Mouse (Mus musculus) layer of hippocampus, adult 11-12 months (tissue): ENCODE results near the gene Incenp.
"Not testable (repeated sequence)": the region's sequence is repeated elsewhere in the genome, so short reads cannot be mapped to it uniquely, and the experiment has no call there.

Source experiments
- DNase-seq: peaks from one replicate; pipeline ENCODE4 v3.0.0; 2022; ENCODE audit warnings: low spot score

Gene Incenp

GRCm38 (mm10) chr19:9918176-9918861 is 19.0 kb upstream of the Incenp start:
- DNase-seq, result no peak

- DNase-seq, result no peak
These were observed 18.4 kb upstream of the Incenp start for GRCm38 (mm10) chr19:9917727-9918126.

DNA sequence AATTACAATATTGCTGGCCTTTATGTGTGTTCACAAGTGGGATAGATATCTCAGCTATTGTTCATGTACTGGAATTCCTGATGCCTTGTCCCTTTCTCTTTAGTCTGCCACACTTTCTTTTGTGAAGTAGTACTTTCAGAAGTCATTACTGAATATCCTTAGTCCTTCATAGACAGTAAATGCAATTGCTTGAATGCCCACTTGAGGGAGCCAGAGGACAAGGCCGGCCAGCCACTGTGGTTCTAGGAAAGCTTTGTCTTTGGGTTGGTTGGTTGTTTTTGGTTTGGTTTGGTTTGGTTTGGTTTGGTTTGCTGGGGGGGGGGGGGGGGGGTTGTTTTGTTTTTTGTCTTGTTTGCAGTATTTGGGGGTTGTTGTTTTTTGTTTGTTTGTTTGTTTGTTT is 16.6 kb upstream of the Incenp start:
- peak; percentile 87 for DNase-seq

GRCm38 (mm10) chr19:9914346-9914745 is 15.0 kb upstream of the Incenp start:
- no peak for DNase-seq

- DNase-seq, result no peak
These were observed 14.4 kb upstream of the Incenp start for GRCm38 (mm10) chr19:9913784-9914183.

- peak; percentile 56 for DNase-seq
These were observed 12.0 kb upstream of the Incenp start for GRCm38 (mm10) chr19:9911314-9911754.

DNA sequence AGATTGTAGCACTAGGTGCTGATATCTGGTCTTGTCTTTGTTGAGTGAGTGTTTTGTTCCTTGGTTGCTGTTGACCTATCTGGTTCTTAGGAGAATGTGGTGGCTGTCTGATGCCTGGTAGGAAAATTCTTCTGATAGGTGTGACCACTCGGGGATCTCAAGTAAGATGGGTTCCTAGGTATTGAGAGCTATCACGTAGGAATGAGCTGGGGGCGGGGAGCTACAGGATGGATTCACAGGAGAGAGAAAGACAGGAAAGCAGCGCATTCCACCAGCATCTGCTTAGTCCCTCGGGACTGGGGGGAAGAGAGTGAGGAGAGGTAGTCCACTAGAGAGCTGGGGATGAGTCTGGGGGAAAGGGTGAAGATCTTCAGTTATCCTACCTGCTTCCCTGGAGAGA is 10.0 kb upstream of the Incenp start:
- no peak for DNase-seq

DNA sequence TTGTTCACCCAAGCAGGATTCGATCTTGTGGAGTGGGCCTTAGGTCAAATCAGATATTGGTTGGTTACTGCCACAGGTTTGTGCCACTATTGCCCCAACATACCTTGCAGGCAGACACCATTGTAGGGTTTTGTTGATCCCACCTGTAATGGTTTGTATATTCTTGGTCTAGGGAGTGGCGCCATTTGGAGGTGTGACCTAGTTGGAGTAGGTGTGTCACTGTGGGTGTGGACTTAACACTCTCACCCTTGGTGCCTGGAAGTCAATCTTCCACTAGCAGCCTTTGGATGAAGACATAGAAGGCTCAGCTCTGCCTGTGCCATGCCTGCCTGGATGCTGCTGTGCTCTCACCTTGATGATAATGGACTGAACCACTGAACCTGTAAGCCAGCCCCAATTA is 1.3 kb upstream of the Incenp start:
- not testable (repeated sequence) for DNase-seq

DNA sequence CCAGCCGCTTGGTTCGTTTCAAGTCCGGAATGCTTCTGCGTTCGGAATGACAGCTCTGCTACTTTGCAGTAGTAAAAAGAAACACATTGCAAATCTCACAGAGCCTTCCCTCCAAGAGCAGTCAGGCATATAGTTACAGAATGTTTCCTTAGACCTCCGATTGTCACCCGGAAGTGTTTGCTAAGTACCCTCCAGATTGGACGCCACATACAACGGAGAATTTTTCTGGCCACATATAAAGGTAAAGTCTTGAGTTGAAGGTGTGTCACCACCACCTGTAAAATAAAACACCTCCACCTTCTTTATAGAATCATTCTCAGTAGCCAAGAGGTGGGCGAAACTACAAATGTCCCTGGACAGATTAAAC is 412 bp upstream of the Incenp start:
- DNase-seq, result no peak

DNA sequence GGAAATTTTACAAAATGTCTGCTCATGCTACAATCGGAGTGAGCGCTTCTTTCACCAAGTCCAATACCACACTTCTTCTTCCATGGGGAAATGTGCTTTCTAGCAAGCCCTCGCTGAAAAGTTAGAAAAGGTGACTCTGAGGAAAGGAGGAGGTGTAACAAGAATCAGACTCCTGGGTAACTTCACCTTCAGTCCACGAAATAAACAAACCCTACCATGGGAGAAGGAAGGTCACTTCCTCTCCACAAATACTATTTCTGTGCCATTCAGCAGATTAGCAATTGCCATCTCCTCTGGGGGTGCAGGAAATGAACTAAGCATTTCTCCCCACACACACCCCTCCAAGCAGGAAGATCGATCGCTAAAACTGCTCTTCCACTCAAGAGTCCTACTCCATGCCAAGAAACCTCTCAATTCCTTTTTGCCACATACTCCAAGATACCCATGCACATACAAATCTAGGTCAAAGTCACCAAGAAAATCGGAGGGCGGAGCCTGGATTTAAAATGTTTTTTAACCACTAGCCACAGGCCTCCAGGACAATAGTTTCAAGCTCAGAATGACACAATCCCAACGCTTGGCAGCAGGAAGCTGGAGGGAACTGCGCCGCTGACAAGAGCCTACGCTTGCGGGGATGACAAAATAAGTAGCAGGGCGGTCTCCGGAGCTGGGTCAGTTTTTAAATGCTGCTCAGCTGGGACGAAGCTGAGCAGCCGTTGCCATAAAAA is 848 bp downstream of the Incenp start:
- DNase-seq, result no peak

DNA sequence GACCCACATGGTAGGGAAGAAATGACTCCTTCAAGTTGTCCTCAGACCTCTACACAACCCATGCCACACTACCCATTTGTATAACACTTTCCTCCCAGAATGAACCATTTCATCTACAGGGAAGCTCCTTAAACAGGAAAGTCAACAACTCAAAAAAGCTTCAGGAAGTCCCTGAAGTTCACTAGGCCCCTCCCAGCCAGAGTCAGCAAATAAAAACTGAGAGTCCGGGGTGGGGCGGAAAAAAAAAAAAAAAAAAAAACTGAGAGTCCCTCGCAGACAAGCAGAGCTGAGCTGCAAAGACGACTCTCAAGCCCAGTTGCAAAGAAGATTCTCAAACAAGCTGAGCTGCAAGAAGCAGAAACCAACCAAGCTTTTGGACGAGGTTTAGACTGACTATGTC is 3.3 kb downstream of the Incenp start:
- DNase-seq, result no peak

- no peak for DNase-seq
These were observed 12.6 kb downstream of the Incenp start for GRCm38 (mm10) chr19:9886771-9887170.

- DNase-seq, result no peak
These were observed 13.0 kb downstream of the Incenp start for GRCm38 (mm10) chr19:9886348-9886747.

GRCm38 (mm10) chr19:9878186-9878835 is 21.0 kb downstream of the Incenp start:
- DNase-seq, result no peak

DNA sequence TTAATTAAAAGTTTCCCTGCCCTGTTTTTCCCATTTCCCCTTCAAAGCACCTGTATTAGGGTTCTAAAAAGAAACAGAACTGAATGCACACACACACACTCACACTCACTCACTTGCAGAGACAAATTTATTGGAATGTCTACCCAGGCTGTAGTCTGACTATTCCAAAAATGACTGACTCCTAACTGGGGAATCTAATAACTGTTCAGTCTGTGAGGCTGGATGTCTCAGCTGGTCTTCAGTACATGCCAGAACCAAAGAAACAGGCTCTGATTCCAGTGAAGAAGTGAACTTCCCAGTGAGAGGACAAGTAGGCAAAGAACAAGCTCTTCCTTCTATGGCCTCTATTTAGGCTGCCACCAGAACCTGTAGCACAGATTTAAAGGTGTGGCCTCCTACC is 33.9 kb downstream of the Incenp start:
- no peak for DNase-seq

DNA sequence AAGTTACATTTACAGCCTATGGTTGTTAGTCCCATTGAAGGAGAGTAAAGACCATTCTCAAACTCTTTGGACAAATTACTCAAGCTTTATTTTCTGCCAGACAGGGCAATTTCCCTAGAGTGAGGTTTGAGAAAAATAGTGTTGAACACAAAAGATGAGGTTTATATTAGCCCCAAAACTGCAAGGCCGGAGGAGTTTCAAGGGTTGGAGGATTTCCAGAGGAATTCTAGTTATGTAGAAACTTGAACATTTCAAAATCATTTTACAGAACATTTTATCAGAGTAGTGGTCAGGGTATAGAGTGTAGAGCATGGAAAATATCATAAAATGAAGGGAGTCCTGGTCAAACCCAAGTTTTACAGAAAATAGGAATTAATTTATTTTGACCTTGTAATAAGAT is 34.5 kb downstream of the Incenp start:
- no peak for DNase-seq

DNA sequence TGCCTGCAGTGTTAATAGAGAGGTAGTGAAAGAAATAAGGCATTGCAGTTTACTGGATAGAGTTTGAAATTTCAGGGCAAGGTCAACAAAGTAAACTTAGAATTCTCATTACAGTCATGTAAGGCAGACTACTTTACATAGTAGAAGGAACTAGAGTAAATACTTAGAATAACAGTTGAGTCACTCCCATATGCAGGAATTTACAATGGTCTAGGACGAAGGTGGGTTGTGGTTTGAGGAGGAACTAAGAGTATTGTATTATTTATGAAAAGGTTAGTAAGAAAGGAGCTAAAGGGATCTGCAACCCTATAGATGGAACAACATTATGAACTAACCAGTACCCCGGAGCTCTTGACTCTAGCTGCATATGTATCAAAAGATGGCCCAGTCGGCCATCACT is 38.5 kb downstream of the Incenp start:
- DNase-seq, result not testable (repeated sequence)

DNA sequence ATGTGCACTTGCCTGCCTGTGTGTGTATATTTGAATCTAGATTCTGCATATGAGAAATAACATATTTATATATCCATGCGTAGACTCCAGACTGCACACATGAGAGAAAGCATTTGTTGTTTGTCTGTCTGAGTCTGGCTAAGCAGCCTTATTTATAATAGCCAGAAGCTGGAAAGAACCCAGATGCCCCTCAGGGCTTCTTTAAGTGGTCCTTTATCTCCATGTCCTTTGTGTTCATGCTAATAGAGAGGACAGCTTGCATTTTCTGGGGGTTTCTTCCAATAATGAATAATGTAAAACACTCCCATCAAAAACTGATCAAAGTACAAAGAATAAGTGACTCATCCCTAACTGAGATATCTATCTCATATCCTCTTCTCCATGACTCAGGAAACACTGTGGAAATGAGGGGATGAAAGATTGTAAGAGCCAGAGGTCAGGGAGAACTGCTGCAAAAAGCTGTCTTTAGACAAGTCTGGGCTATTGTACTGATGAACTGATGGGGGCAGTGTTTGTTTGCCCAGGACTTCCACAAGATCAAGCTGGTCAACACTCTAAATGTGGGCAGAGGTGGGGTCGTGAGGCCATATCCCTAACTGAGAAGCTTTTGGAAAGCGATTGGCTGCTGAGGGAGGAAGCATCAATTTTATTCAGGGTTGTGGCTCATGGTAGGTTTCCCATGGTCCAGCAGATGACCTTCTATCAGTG is 49.8 kb downstream of the Incenp start:
- DNase-seq, result not testable (repeated sequence)

GRCm38 (mm10) chr19:9847262-9847661 is 52.1 kb downstream of the Incenp start, which contains the start of gene Scgb2a2:
Scgb2a2 (plus strand) TSS chr19:9847562.
- DNase-seq, result no peak

DNA sequence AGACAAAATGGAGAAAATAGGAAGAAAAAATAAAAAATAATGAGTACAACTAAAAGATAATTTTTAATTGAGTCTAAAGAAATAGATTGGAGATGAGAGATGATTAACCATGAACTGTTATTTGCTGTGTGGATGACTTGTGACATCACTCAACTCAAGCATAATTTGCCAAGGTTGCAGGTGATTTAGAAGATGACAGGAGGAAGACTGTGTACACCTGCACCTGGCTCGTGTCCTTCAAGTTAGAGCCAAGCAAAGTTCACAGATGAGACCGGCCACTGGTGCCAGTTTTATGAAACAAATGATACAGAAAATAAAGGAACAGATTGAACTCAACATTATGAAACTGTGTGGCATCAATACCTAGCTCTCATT is 62.0 kb downstream of the Incenp start:
- no peak for DNase-seq

GRCm38 (mm10) chr19:9836581-9837340 is 62.6 kb downstream of the Incenp start:
- DNase-seq, result peak; percentile 58
